9 mouse cellular contexts compared by ENCODE assay signal in genomic region chr10:125839621-125840141, GRCm38 (mm10).
DNase-seq lines count a peak whose midpoint lies in the region; ATAC-seq lines count a peak whose summit lies in the region.
"Had no signal": no experiment of that assay in that cellular context is flagged by ENCODE, and none has a peak within 500 bp of the region (broad histone marks: within the 10 kb centered on the region; RNA-seq: fewer than 3 reads in every experiment).

No protein-coding gene starts in this region.

- 26% methylated on average over 5 of the region's 5 CpGs for WGBS in embryonic facial prominence, embryonic 10.5 days
- 10% methylated on average over 5 of the region's 5 CpGs for WGBS in hindbrain, embryonic 15.5 days
- 37% methylated on average over 5 of the region's 5 CpGs for WGBS in intestine, embryonic 15.5 days

- no peaks in the 10 kb centered on the region for H3K9me3 ChIP-seq in embryonic facial prominence, embryonic 10.5 days
- H3K9me3 ChIP-seq in hindbrain, embryonic 15.5 days, result no peaks in the 10 kb centered on the region
- H3K9me3 ChIP-seq in intestine, embryonic 15.5 days, result no peaks in the 10 kb centered on the region

- peak; percentile 41 to 68 for DNase-seq in frontal cortex, adult 2 months (ENCODE audit: extremely low spot score in 1 of 2, low spot score in 1 of 2)
- DNase-seq in frontal cortex, postnatal 10 days (ENCODE audit: low spot score in 2 of 2), result no peak
- DNase-seq in embryonic facial prominence, embryonic 10.5 days (ENCODE audit: low spot score), result peak; percentile 38
- DNase-seq in neural tube, embryonic 10.5 days (ENCODE audit: extremely low spot score, low spot score), result peak; percentile 50
- DNase-seq in testis, postnatal 14 days (ENCODE audit: low spot score), result no peak
- DNase-seq in spleen, adult 18-20 months, result no peak

- H3K9ac ChIP-seq in hindbrain, embryonic 15.5 days, result no peak overlapping the region
- H3K9ac ChIP-seq in intestine, embryonic 15.5 days, result no peak overlapping the region

- H3K4me2 ChIP-seq in hindbrain, embryonic 15.5 days, result peak overlapping the region; percentile 33
- H3K4me2 ChIP-seq in intestine, embryonic 15.5 days (replicated peaks), result no peak overlapping the region

- H3K27me3 ChIP-seq in embryonic facial prominence, embryonic 10.5 days (replicated peaks; ENCODE audit: low read depth, poor library complexity, severe bottlenecking), result 0 out of 2 replicates have a peak, but pooled peaks cover 3% of the 10 kb centered on the region
- H3K27me3 ChIP-seq in hindbrain, embryonic 15.5 days, result no peaks in the 10 kb centered on the region
- no peaks in the 10 kb centered on the region for H3K27me3 ChIP-seq in intestine, embryonic 15.5 days (replicated peaks)

- peaks cover 35% of the 10 kb centered on the region for H3K4me1 ChIP-seq in embryonic facial prominence, embryonic 10.5 days
- peaks cover 14% of the 10 kb centered on the region for H3K4me1 ChIP-seq in hindbrain, embryonic 15.5 days (replicated peaks)
- 0 out of 2 replicates have a peak, but pooled peaks cover 2% of the 10 kb centered on the region for H3K4me1 ChIP-seq in intestine, embryonic 15.5 days (replicated peaks)

- H3K27ac ChIP-seq in embryonic facial prominence, embryonic 10.5 days (replicated peaks), result peak overlapping the region; percentile 85
- H3K27ac ChIP-seq in hindbrain, embryonic 15.5 days (replicated peaks), result 0 out of 2 replicates have a peak overlapping the region, but pooled peaks have one; percentile 8
- no peak overlapping the region for H3K27ac ChIP-seq in intestine, embryonic 15.5 days

- no peak overlapping the region for H3K4me3 ChIP-seq in embryonic facial prominence, embryonic 10.5 days
- no peak overlapping the region for H3K4me3 ChIP-seq in hindbrain, embryonic 15.5 days
- no peak overlapping the region for H3K4me3 ChIP-seq in intestine, embryonic 15.5 days (replicated peaks)
- H3K4me3 ChIP-seq: layer of hippocampus, adult 2 months had no signal

- no peak for ATAC-seq in hindbrain, embryonic 15.5 days (ENCODE audit: low FRiP score, low read depth)
- ATAC-seq in intestine, embryonic 15.5 days, result no peak

- H3K36me3 ChIP-seq in embryonic facial prominence, embryonic 10.5 days (replicated peaks), result no peaks in the 10 kb centered on the region
- no peaks in the 10 kb centered on the region for H3K36me3 ChIP-seq in hindbrain, embryonic 15.5 days
- H3K36me3 ChIP-seq in intestine, embryonic 15.5 days, result no peaks in the 10 kb centered on the region

Comparison
In these comparisons a context has a peak if more than half of its experiments do, and no peak if none do; other contexts are left out.
1. DNase-seq: peak in frontal cortex, adult 2 months (2 of 2), embryonic facial prominence, embryonic 10.5 days (single experiment) and neural tube, embryonic 10.5 days (single experiment); none in frontal cortex, postnatal 10 days (0 of 2), testis, postnatal 14 days (single experiment) and spleen, adult 18-20 months (0 of 2).